Mouse (Mus musculus): ENCODE measurements at regions not wholly inside any gene's neighbourhood (a gene's known extent, or its start where the extent isn't known, plus 50 kb on each side); places are given as distances from the start of the nearest gene placed in this dataset.

DNA sequence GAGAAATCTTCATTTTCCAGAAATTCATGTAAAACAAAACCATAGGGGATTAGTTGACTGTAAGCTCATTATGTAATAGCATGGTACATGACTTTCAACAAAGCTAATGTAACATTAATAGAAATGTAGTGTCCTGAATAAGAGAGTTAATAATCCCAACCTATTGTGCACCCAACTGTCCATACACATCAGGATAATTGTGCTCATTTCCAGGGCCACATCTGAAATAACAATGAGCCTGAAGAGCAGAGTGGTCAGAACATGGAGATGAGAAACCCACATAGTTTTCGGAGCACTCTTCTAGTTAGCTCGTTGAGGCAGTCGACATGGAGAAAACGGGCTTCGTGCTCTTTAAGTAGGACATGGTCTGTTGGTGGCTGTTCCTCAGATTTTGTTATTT is 138.1 kb downstream of the Gm4791 start:
- WGBS, result 96% methylated on average over 5 of the region's 5 CpGs
- no peak overlapping the region for H3K27ac ChIP-seq (ENCODE audit: low read depth)
- no peak overlapping the region for H3K4me3 ChIP-seq (ENCODE audit: low read depth, low read length)
- DNase-seq (ENCODE audit: low spot score) (no peak), ATAC-seq (replicated peaks; ENCODE audit: low FRiP score, low TSS enrichment, low read depth) (no peak)
- no peak overlapping the region for H3K9ac ChIP-seq (ENCODE audit: low read length)
- no peak overlapping the region for H3K4me2 ChIP-seq (ENCODE audit: low read length)
- H3K4me1 ChIP-seq (replicated peaks; ENCODE audit: control insufficient read depth, insufficient read depth, low read length), result no peaks in the 10 kb centered on the region
- no peaks in the 10 kb centered on the region for H3K36me3 ChIP-seq (ENCODE audit: control insufficient read depth, insufficient read depth, low read length)
- H3K9me3 ChIP-seq (ENCODE audit: control insufficient read depth, low read length), result no peaks in the 10 kb centered on the region
- H3K27me3 ChIP-seq (replicated peaks; ENCODE audit: control insufficient read depth, insufficient read depth, low read length), result no peaks in the 10 kb centered on the region

DNA sequence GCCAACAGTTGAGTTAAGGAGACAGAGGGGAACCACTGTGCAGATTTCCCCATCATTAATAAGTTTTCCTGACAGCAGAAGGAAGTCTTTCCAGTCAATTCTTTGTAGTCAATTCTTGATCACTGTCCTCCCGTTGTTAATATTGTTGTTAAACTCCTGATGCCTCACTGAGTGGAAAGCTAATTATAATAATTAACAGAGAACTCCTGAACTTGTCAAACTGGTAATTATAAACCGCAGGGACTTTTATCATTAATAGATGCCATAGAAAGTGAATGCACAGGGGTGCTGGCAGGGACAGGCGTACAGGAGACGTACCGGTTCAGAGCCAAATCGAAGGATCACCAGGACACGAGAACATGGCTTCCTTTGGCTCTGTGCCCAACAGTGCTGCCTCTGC is 154.9 kb downstream of the Gm4791 start:
- 87% methylated on average over 7 of the region's 7 CpGs for WGBS
- H3K4me2 ChIP-seq (ENCODE audit: low read length), result no peak overlapping the region
- H3K9ac ChIP-seq (ENCODE audit: low read length), result no peak overlapping the region
- no peaks in the 10 kb centered on the region for H3K9me3 ChIP-seq (ENCODE audit: control insufficient read depth, low read length)
- no peaks in the 10 kb centered on the region for H3K36me3 ChIP-seq (ENCODE audit: control insufficient read depth, insufficient read depth, low read length)
- H3K4me1 ChIP-seq (replicated peaks; ENCODE audit: control insufficient read depth, insufficient read depth, low read length), result no peaks in the 10 kb centered on the region
- H3K27me3 ChIP-seq (replicated peaks; ENCODE audit: control insufficient read depth, insufficient read depth, low read length), result no peaks in the 10 kb centered on the region
- no peak overlapping the region for H3K27ac ChIP-seq (ENCODE audit: low read depth)
- ATAC-seq (replicated peaks; ENCODE audit: low FRiP score, low TSS enrichment, low read depth) (no peak), DNase-seq (ENCODE audit: low spot score) (no peak)
- no peak overlapping the region for H3K4me3 ChIP-seq (ENCODE audit: low read depth, low read length)

- no peak overlapping the region for H3K9ac ChIP-seq (ENCODE audit: low read length)
- H3K27ac ChIP-seq (ENCODE audit: low read depth), result no peak overlapping the region
- H3K4me3 ChIP-seq (ENCODE audit: low read depth, low read length), result no peak overlapping the region
- H3K9me3 ChIP-seq (ENCODE audit: control insufficient read depth, low read length), result no peaks in the 10 kb centered on the region
- H3K4me1 ChIP-seq (replicated peaks; ENCODE audit: control insufficient read depth, insufficient read depth, low read length), result no peaks in the 10 kb centered on the region
- H3K27me3 ChIP-seq (replicated peaks; ENCODE audit: control insufficient read depth, insufficient read depth, low read length), result no peaks in the 10 kb centered on the region
- H3K4me2 ChIP-seq (ENCODE audit: low read length), result no peak overlapping the region
- WGBS, result 31% methylated on average over 8 of the region's 8 CpGs
- DNase-seq (ENCODE audit: low spot score), result no peak
- H3K36me3 ChIP-seq (ENCODE audit: control insufficient read depth, insufficient read depth, low read length), result no peaks in the 10 kb centered on the region
- no peak for ATAC-seq (replicated peaks; ENCODE audit: low FRiP score, low TSS enrichment, low read depth)
Observed at GRCm38 (mm10) chr9:47165480-47166131, 167.1 kb downstream of the Gm4791 start.

GRCm38 (mm10) chr9:47167681-47168240 is 169.2 kb downstream of the Gm4791 start:
- Histone ChIP-seq H3K4me2 (ENCODE audit: low read length) (no peak overlapping the region), H3K9ac (ENCODE audit: low read length) (no peak overlapping the region), H3K27me3 (replicated peaks; ENCODE audit: control insufficient read depth, insufficient read depth, low read length) (no peaks in the 10 kb centered on the region), H3K27ac (ENCODE audit: low read depth) (no peak overlapping the region), H3K36me3 (ENCODE audit: control insufficient read depth, insufficient read depth, low read length) (no peaks in the 10 kb centered on the region), H3K9me3 (ENCODE audit: control insufficient read depth, low read length) (no peaks in the 10 kb centered on the region), H3K4me3 (ENCODE audit: low read depth, low read length) (no peak overlapping the region), H3K4me1 (replicated peaks; ENCODE audit: control insufficient read depth, insufficient read depth, low read length) (no peaks in the 10 kb centered on the region)
- DNase-seq (ENCODE audit: low spot score), result no peak
- ATAC-seq (replicated peaks; ENCODE audit: low FRiP score, low TSS enrichment, low read depth), result no peak
- 70% methylated on average over 20 of the region's 20 CpGs for WGBS

DNA sequence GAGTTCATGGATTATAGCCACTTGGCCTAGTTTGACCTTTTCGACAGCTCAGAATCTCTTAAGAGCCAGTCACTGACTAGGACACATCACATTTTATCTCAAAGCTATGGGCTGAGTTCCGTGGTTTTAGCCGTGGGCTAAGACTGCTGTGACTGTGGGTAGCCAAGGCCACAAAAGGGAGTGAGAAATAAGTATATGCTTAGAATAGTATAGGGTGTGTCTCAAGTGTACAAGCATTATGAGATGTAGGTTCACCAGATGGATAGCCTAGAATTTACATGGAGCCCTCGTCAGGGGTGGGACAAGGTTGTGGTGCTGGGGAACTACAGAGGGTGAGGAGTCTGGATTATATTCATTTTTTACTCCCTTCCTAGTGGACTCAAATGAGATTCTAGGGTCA is 177.5 kb downstream of the Gm4791 start:
- ATAC-seq (replicated peaks; ENCODE audit: low FRiP score, low TSS enrichment, low read depth), result no peak
- H3K4me3 ChIP-seq (ENCODE audit: low read depth, low read length), result no peak overlapping the region
- 86% methylated on average over 4 of the region's 4 CpGs for WGBS
- H3K36me3 ChIP-seq (ENCODE audit: control insufficient read depth, insufficient read depth, low read length), result no peaks in the 10 kb centered on the region
- no peak for DNase-seq (ENCODE audit: low spot score)
- no peak overlapping the region for H3K27ac ChIP-seq (ENCODE audit: low read depth)
- H3K9ac ChIP-seq (ENCODE audit: low read length), result no peak overlapping the region
- H3K4me2 ChIP-seq (ENCODE audit: low read length), result no peak overlapping the region
- H3K4me1 ChIP-seq (replicated peaks; ENCODE audit: control insufficient read depth, insufficient read depth, low read length), result no peaks in the 10 kb centered on the region
- no peaks in the 10 kb centered on the region for H3K27me3 ChIP-seq (replicated peaks; ENCODE audit: control insufficient read depth, insufficient read depth, low read length)
- H3K9me3 ChIP-seq (ENCODE audit: control insufficient read depth, low read length), result no peaks in the 10 kb centered on the region

DNA sequence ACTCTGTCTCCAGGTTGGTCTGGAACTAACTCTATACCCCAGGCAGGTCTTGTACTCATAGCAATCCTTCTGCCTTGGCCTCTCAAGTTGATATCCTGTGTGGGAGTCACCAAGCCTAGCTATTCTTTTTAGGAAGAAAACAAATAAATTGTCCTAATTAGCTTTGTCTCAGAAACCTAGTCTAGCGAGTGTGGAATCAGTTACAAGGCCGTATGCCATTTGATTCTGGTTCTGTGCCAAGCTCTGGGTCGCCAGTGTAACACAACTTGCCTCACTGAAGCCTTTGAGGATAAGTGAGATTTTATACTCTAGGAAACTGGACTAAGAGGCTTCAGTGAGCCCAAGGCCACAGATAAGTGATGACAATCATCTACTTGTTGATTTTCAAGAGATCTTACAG is 219.6 kb downstream of the Gm4791 start:
- Histone ChIP-seq H3K4me3 (ENCODE audit: low read depth, low read length) (no peak overlapping the region), H3K4me2 (ENCODE audit: low read length) (no peak overlapping the region), H3K4me1 (replicated peaks; ENCODE audit: control insufficient read depth, insufficient read depth, low read length) (no peaks in the 10 kb centered on the region), H3K27ac (ENCODE audit: low read depth) (no peak overlapping the region), H3K9me3 (ENCODE audit: control insufficient read depth, low read length) (no peaks in the 10 kb centered on the region), H3K36me3 (ENCODE audit: control insufficient read depth, insufficient read depth, low read length) (no peaks in the 10 kb centered on the region), H3K9ac (ENCODE audit: low read length) (no peak overlapping the region), H3K27me3 (replicated peaks; ENCODE audit: control insufficient read depth, insufficient read depth, low read length) (no peaks in the 10 kb centered on the region)
- DNase-seq (ENCODE audit: low spot score) (no peak), ATAC-seq (replicated peaks; ENCODE audit: low FRiP score, low TSS enrichment, low read depth) (no peak)
- 75% methylated on average over 3 of the region's 3 CpGs for WGBS

GRCm38 (mm10) chr9:47223536-47223935 is 225.0 kb downstream of the Gm4791 start:
- no peak overlapping the region for H3K4me2 ChIP-seq (ENCODE audit: low read length)
- H3K27ac ChIP-seq (ENCODE audit: low read depth), result no peak overlapping the region
- ATAC-seq (replicated peaks; ENCODE audit: low FRiP score, low TSS enrichment, low read depth), result no peak
- WGBS, result 59% methylated on average over 2 of the region's 2 CpGs
- H3K4me3 ChIP-seq (ENCODE audit: low read depth, low read length), result no peak overlapping the region
- no peaks in the 10 kb centered on the region for H3K9me3 ChIP-seq (ENCODE audit: control insufficient read depth, low read length)
- no peaks in the 10 kb centered on the region for H3K27me3 ChIP-seq (replicated peaks; ENCODE audit: control insufficient read depth, insufficient read depth, low read length)
- no peak overlapping the region for H3K9ac ChIP-seq (ENCODE audit: low read length)
- no peak for DNase-seq (ENCODE audit: low spot score)
- H3K4me1 ChIP-seq (replicated peaks; ENCODE audit: control insufficient read depth, insufficient read depth, low read length), result no peaks in the 10 kb centered on the region
- no peaks in the 10 kb centered on the region for H3K36me3 ChIP-seq (ENCODE audit: control insufficient read depth, insufficient read depth, low read length)

- Histone ChIP-seq H3K4me2 (ENCODE audit: low read length) (no peak overlapping the region), H3K9me3 (ENCODE audit: control insufficient read depth, low read length) (no peaks in the 10 kb centered on the region), H3K27ac (ENCODE audit: low read depth) (no peak overlapping the region), H3K27me3 (replicated peaks; ENCODE audit: control insufficient read depth, insufficient read depth, low read length) (no peaks in the 10 kb centered on the region), H3K9ac (ENCODE audit: low read length) (no peak overlapping the region), H3K4me1 (replicated peaks; ENCODE audit: control insufficient read depth, insufficient read depth, low read length) (no peaks in the 10 kb centered on the region), H3K4me3 (ENCODE audit: low read depth, low read length) (no peak overlapping the region), H3K36me3 (ENCODE audit: control insufficient read depth, insufficient read depth, low read length) (no peaks in the 10 kb centered on the region)
- no peak for ATAC-seq (replicated peaks; ENCODE audit: low FRiP score, low TSS enrichment, low read depth)
- DNase-seq (ENCODE audit: low spot score), result no peak
- WGBS, result 96% methylated on average over 1 of the region's 1 CpGs
Observed at GRCm38 (mm10) chr9:47224249-47224648, 225.7 kb downstream of the Gm4791 start.
